Mouse (Mus musculus) bone marrow, adult 2 months (tissue): ENCODE measurements at regions not wholly inside any gene's neighbourhood (a gene's known extent, or its start where the extent isn't known, plus 50 kb on each side); places are given as distances from the start of the nearest gene placed in this dataset.

Source experiments
- CTCF ChIP-seq: fragments of 200-500 bp; IDR thresholded peaks from 2 replicates; pipeline ENCODE4 v1.5.1; 2011; ENCODE audit warnings: low read length, control low read depth; ENCODE audit not compliant: control insufficient read depth, insufficient read depth
- POLR2A ChIP-seq: fragments of 200-500 bp; IDR thresholded peaks from 2 replicates; pipeline ENCODE4 v1.6.1; 2011; ENCODE audit warnings: low read depth, mild to moderate bottlenecking, control low read depth, low read length, borderline replicate concordance; ENCODE audit not compliant: control insufficient read depth

- TF ChIP-seq CTCF (no peak), POLR2A (no peak)
These were observed 292.5 kb downstream of the Tgfb2 start for GRCm38 (mm10) chr1:186413064-186413885.
